Mouse (Mus musculus) monocyte, adult 5-6 weeks (primary cell): ENCODE results near the gene Tenm4. TPM values are rescaled to one million over a fixed set of nuclear protein-coding genes. Genes with fewer than 3 reads are reported as not detected.

Experiments
- ATAC-seq: fragments of 153-309, 156-312 bp; replicated peaks from 2 replicates; pipeline ENCODE4 v1.8.0; 2017; ENCODE audit warnings: mild to moderate bottlenecking; ENCODE audit not compliant: low TSS enrichment, insufficient number of reproducible peaks, severe bottlenecking, poor library complexity, low FRiP score
- total RNA-seq: library from RNA; stranded (forward); fragments of 200-1000, 200-491, 200-594 nt; gene quantifications from 3 replicates; pipeline ENCODE4 v1.2.3, GENCODE M21; 2017

Gene Tenm4
- 0.38 TPM in 1 of 3 replicates, not detected in the others for total RNA-seq

- no peak for ATAC-seq
These were observed at the start of gene Tenm4 for GRCm38 (mm10) chr7:96170924-96171595. TSS of gene Tenm4 (plus strand) at chr7:96171246.

- no peak for ATAC-seq
These were observed 40.3 kb upstream of the Tenm4 start for GRCm38 (mm10) chr7:96130763-96131162.

GRCm38 (mm10) chr7:96131175-96131574 is 39.9 kb upstream of the Tenm4 start:
- ATAC-seq, result no peak

- no peak for ATAC-seq
These were observed 34.5 kb upstream of the Tenm4 start for GRCm38 (mm10) chr7:96136497-96136961.

- ATAC-seq, result no peak
These were observed 29.2 kb upstream of the Tenm4 start for GRCm38 (mm10) chr7:96141876-96142275.

- ATAC-seq, result no peak
These were observed 28.0 kb upstream of the Tenm4 start for GRCm38 (mm10) chr7:96142973-96143596.

- ATAC-seq, result no peak
These were observed 23.6 kb upstream of the Tenm4 start for GRCm38 (mm10) chr7:96147436-96147835.

- no peak for ATAC-seq
These were observed 22.9 kb upstream of the Tenm4 start for GRCm38 (mm10) chr7:96148191-96148590.

- ATAC-seq, result no peak
These were observed 19.8 kb upstream of the Tenm4 start for GRCm38 (mm10) chr7:96151277-96151676.

- ATAC-seq, result no peak
These were observed 19.1 kb upstream of the Tenm4 start for GRCm38 (mm10) chr7:96151961-96152360.

GRCm38 (mm10) chr7:96152431-96152830 is 18.6 kb upstream of the Tenm4 start:
- no peak for ATAC-seq

GRCm38 (mm10) chr7:96152924-96153359 is 18.1 kb upstream of the Tenm4 start:
- ATAC-seq, result no peak

- ATAC-seq, result no peak
These were observed 17.0 kb upstream of the Tenm4 start for GRCm38 (mm10) chr7:96154025-96154424.

- ATAC-seq, result no peak
These were observed 14.4 kb upstream of the Tenm4 start for GRCm38 (mm10) chr7:96156481-96157255.

- no peak for ATAC-seq
These were observed 6.9 kb upstream of the Tenm4 start for GRCm38 (mm10) chr7:96164141-96164540.

- ATAC-seq, result no peak
These were observed 2.1 kb upstream of the Tenm4 start for GRCm38 (mm10) chr7:96168921-96169320.

GRCm38 (mm10) chr7:96171596-96172563 is 834 bp downstream of the Tenm4 start:
- no peak for ATAC-seq

- no peak for ATAC-seq
These were observed 5.7 kb downstream of the Tenm4 start for GRCm38 (mm10) chr7:96176781-96177180.
